Mouse (Mus musculus): ENCODE results near the gene Tas2r119.
"Not testable (repeated sequence)": the region's sequence is repeated elsewhere in the genome, so short reads cannot be mapped to it uniquely, and the experiment has no call there.

The Tas2r119 gene

GRCm38 (mm10) chr15:32176989-32177388 is at the start of gene Tas2r119:
Tas2r119 (plus strand) TSS chr15:32177289.
- DNase-seq (ENCODE audit: low spot score in 2 of 2) = no peak

- DNase-seq (ENCODE audit: low spot score in 2 of 2) = no peak
These were observed 44.8 kb upstream of the Tas2r119 start for GRCm38 (mm10) chr15:32132315-32132714.

DNA sequence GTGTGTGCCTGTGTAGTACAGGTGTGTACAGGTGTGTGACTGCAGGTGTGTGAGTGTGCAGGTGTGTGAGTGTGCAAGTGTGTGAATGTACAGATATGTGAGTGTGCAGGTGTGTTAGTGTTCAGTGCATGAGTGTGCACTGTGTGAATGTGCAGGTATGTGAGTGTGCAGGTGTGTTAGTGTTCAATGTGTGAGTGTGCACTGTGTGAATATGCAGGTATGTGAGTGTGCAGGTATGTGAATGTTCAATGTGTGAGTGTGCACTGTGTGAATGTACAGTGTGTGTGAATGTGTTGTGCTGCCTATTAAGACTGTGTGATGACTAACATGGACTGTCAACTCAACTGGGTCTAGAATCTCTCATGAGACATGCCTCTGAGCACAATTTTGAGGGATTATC is 35.4 kb upstream of the Tas2r119 start:
- no peak for DNase-seq (ENCODE audit: low spot score in 2 of 2)

- DNase-seq (ENCODE audit: low spot score in 2 of 2) = no peak
These were observed 32.8 kb upstream of the Tas2r119 start for GRCm38 (mm10) chr15:32144269-32144668.

DNA sequence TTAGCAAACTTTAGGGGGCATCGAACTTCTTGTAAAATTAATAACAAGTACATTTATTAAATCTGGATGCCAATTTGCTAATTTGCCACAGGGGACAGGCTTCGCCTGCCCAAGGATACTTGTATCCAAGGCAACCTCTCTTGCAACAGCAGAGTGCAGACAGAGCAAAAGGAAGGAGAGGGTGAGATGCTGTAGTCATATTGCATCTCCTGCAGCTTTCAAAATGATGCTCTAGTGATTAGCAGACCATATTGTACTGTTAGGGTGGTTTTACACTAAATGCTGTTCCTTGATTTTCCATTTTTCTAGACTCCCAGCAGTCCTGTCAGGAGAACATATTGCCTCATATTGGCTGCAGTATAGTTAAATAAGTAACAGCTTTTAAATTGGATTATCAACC is 23.7 kb upstream of the Tas2r119 start:
- no peak for DNase-seq (ENCODE audit: low spot score in 2 of 2)

GRCm38 (mm10) chr15:32153857-32154449 is 23.1 kb upstream of the Tas2r119 start:
- no peak for DNase-seq (ENCODE audit: low spot score in 2 of 2)

GRCm38 (mm10) chr15:32156126-32156525 is 21.0 kb upstream of the Tas2r119 start:
- DNase-seq (ENCODE audit: low spot score in 2 of 2) = no peak

GRCm38 (mm10) chr15:32160281-32160680 is 16.8 kb upstream of the Tas2r119 start:
- no peak for DNase-seq (ENCODE audit: low spot score in 2 of 2)

GRCm38 (mm10) chr15:32171764-32172163 is 5.3 kb upstream of the Tas2r119 start:
- DNase-seq (ENCODE audit: low spot score in 2 of 2) = no peak

DNA sequence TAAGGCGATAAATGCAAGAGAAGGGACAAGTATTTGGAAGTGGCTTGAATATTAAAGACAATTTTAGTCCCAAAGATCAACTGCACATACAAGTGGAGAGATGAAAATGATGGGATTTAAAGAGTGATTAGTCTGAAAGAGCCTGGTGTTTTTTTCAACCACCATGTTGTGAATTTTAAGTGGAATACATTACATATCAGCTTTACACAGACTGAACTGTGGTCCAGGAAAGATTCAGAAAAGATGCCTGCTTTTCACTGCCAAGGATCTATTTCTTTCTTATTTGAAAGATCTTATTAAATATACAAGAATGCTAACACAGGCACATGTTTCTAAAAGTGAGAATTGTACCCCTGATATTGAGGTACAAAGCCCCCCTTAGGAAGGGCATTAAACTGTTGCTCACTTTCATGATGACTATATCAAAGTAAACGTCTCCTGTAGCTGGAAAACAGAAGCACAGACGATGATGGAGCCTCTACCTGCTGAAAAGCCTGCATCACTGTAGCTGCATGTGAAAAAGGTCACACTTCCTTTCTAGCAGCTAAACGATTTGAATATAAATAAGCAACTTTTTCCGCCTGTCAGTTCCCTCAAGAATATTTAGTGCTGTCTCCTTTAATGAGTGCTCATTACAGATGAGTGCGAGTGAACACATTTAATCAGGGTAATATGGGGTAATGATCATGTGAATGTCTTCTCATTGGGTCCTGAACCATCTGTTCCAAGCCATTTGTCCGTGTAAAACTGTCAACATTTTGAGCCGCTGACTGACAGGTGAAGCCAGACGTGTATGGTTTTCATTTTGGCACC is 4.7 kb upstream of the Tas2r119 start:
- DNase-seq (ENCODE audit: low spot score in 2 of 2) = no peak

DNA sequence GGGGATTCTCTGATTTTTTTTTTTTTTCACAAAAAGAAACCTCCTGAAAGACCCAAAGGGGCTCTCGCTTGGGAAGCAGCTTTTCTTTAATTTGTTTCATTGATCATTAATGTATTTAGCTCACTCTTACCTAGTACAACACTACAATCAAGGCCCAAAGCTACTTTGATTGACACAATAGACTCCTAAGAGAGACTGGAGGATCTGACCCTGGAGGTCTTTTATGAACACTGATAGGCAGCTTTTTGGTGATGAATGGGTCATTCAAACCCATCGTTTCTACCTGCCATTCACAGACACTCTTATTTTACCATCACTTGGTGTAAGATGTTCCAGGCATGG is 4.1 kb upstream of the Tas2r119 start:
- DNase-seq (ENCODE audit: low spot score in 2 of 2) = no peak

- DNase-seq (ENCODE audit: low spot score in 2 of 2) = no peak
These were observed 3.1 kb downstream of the Tas2r119 start for GRCm38 (mm10) chr15:32180010-32180725.

DNA sequence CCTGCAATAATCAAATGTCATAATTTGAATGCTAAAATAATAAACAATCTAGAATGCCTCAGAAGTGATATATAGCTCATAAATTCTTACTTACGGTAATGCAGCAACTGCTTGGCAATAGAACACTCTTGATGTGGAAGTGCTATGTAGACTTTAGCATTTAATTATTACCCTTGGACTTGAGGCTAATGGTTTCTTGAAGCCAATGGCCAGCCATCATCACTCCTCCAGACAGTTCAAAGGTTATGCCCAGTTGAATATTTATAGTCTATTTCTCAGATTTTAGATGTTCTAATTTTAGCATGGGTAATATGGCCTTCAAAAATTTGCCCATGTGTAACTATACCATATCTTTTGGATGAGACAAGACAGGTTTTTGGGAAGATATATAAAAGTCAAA is 4.9 kb downstream of the Tas2r119 start:
- no peak for DNase-seq (ENCODE audit: low spot score in 2 of 2)

DNA sequence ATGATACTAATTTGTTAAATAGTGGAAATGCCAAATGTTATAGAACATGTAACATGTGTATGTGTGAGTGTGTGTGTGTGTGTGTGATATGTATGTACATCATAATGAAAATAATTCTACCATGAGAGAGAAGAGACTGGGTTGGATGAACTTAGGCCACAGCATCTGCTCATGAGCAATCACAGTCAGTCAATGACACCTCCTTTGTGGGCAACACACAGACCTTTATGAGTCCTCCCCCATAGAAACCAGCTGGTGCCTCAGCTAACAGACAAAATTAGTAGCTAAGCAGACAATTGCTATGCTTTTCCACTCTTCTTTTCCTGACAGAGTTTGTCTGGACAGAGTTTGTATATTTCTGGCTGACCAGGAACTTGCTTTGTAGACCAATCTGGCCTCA is 7.9 kb downstream of the Tas2r119 start:
- no peak for DNase-seq (ENCODE audit: low spot score in 2 of 2)

DNA sequence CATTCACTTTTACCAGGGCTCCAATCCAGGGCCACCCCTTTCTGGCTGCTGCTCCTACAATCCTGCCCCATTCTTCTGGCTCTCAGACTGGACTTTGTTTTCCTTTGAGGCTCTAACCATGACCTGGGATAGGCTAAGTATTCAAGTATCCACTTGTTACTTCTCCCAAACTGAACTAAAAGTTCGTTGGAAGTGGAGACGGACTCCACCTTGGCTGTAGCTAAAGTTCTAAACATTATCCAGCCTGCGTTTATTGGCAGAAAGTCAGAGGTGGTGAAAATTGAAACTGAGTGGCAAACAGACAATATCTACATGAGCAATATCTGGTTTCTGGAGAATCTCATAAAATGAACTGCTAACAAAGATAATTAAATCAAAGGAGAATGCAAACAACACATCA is 12.8 kb downstream of the Tas2r119 start:
- no peak for DNase-seq (ENCODE audit: low spot score in 2 of 2)

GRCm38 (mm10) chr15:32190436-32190835 is 13.3 kb downstream of the Tas2r119 start:
- no peak for DNase-seq (ENCODE audit: low spot score in 2 of 2)

DNA sequence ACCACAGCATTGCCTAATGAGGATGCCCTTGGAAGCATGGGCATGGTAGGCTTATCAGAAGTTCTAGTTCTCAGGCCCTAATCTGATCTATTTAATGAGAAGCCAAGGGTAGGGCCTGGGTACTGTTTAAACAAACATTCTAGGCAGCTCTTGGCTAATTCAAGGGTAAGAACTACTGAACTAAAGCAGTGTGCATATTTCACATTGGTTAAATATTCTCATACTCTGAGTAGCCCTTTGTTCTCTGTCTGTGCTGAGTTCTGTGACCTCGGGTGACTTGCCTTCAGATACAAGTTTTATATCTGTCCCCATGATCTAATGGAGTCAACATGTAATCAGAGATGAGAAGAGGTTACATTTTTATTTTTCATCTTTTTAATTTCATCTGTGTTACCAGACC is 15.9 kb downstream of the Tas2r119 start:
- DNase-seq (ENCODE audit: low spot score in 2 of 2) = no peak

- DNase-seq (ENCODE audit: low spot score in 2 of 2) = no peak
These were observed 21.0 kb downstream of the Tas2r119 start for GRCm38 (mm10) chr15:32198076-32198475.

- DNase-seq (ENCODE audit: low spot score in 2 of 2) = no peak
These were observed 21.5 kb downstream of the Tas2r119 start for GRCm38 (mm10) chr15:32198561-32198960.

DNA sequence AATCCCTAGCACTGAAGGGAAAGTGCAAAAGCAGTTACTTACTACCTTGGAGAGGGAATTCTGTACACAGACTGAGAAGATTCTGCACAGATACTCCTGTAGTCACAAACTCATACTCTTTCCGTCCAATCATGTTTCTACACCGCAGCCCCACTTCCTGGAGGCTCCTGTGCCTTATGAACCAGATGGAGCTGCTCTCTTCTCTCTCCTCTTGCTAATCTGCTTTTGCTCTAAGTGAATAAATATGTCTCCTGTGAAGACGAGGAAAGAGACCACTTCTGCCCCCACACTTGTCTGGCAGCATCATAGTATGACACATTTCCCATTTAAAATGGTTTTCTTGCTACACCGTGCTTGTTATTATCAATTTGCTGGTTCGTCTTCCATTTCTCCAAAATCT is 26.2 kb downstream of the Tas2r119 start:
- no peak for DNase-seq (ENCODE audit: low spot score in 2 of 2)

DNA sequence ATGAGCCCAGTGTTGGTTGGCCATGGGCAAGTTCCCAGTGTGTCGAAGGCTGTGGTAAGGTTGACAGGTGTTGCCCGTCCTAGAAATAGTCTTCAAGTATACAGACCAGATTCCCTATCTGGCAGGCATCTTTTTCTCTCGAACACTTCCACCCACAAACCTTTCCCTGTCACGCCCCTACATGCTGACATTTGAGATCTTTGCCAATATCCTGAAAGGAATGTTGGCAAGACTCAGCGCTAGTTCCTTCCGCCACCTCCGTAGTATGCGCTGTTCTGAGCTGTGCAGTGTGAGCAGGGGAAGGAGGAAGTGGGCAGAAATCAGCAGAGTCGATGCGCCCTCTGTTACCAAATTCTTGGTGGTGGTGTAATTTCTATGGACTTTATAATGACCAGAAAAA is 27.8 kb downstream of the Tas2r119 start:
- DNase-seq (ENCODE audit: low spot score in 2 of 2) = no peak

- not testable (repeated sequence) for DNase-seq (ENCODE audit: low spot score in 2 of 2)
These were observed 37.6 kb downstream of the Tas2r119 start for GRCm38 (mm10) chr15:32214687-32215086.

DNA sequence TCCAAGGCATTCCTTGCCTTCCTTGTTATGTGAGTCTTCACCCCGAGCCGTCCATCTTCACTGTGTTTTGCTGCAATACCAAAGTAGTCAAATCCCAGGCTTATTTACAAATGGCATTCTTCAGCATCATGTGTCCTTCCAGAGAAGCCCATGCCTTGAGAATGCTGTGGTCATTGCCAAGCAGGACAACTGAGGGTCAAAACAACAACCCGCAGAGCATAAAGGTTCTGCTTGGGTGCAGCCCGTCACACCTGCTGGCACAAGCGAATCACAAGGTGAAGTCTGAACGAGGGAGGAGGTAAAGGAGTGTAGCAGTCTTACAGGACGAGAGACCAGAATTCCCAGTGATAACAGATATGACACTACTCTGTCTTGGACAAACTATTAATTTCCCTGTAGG is 45.9 kb downstream of the Tas2r119 start:
- no peak for DNase-seq (ENCODE audit: low spot score in 2 of 2)

Measured in heart, adult 9 months (tissue).